Mouse (Mus musculus) ES-Bruce4 (cell line): ENCODE measurements at regions not wholly inside any gene's neighbourhood (a gene's known extent, or its start where the extent isn't known, plus 50 kb on each side); places are given as distances from the start of the nearest gene placed in this dataset.

ENCODE experiments used
- H3K27ac ChIP-seq: 2 replicates; pipeline ENCODE4 v1.5.1; 2012; ENCODE audit warnings: low read length, inconsistent platforms; ENCODE audit not compliant: insufficient read depth
- H3K27me3 ChIP-seq: 2 replicates; pipeline ENCODE4 v1.6.1; 2012; ENCODE audit warnings: mild to moderate bottlenecking, low read length, inconsistent platforms; ENCODE audit not compliant: control insufficient read depth, poor library complexity, insufficient read depth, severe bottlenecking
- H3K36me3 ChIP-seq: 2 replicates; pipeline ENCODE4 v1.6.1; 2012; ENCODE audit warnings: inconsistent platforms, mild to moderate bottlenecking, low read length, moderate library complexity; ENCODE audit not compliant: control insufficient read depth, poor library complexity, insufficient read depth, severe bottlenecking
- H3K4me1 ChIP-seq: one replicate; pipeline ENCODE4 v1.8.1; 2011; ENCODE audit warnings: low read length; ENCODE audit not compliant: control insufficient read depth, insufficient read depth
- H3K4me3 ChIP-seq: 2 replicates; pipeline ENCODE4 v1.5.1; 2011; ENCODE audit warnings: low read depth, mild to moderate bottlenecking, low read length
- H3K9ac ChIP-seq: 2 replicates; pipeline ENCODE4 v1.6.1; 2012; ENCODE audit warnings: low read depth, mild to moderate bottlenecking, inconsistent platforms; ENCODE audit not compliant: poor library complexity, severe bottlenecking
- H3K9me3 ChIP-seq: replicated peaks from 2 replicates; pipeline ENCODE4 v1.6.1; 2012; ENCODE audit warnings: mild to moderate bottlenecking, low read length, inconsistent platforms; ENCODE audit not compliant: control insufficient read depth, poor library complexity, insufficient read depth, severe bottlenecking
- CTCF ChIP-seq: IDR thresholded peaks from one replicate; pipeline ENCODE4 v1.8.1; 2011; ENCODE audit warnings: low read depth, low read length
- EP300 ChIP-seq: IDR thresholded peaks from 2 replicates; pipeline ENCODE4 v1.6.1; 2011; ENCODE audit warnings: low read depth, low read length; ENCODE audit not compliant: insufficient read depth
- POLR2A ChIP-seq: IDR thresholded peaks from one replicate; pipeline ENCODE4 v1.8.1; 2011; ENCODE audit warnings: low read length; ENCODE audit not compliant: insufficient read depth

DNA sequence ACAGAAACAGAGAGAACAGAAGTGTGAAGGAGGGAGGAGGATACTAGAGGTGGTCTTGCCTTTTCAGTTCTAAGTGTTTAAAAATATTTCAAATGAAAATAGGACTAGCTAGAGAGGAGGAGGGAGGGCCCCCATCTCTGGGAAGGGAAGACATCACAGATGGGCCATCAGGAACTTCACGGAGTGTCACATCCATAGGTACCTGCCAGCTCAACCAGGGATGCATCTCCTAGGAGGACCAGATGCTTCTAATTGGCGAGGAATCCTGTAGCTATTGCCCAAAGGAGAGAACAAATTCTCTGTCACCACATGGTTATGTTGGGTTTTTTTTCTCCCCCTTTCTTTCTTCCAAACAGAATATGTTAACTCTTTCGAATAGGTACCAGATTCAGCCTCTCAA lies 158.7 kb upstream of the Castor2 start:
- no peak overlapping the region for H3K4me3 ChIP-seq
- TF ChIP-seq EP300 = no peak
- TF ChIP-seq CTCF = no peak
- no peak for TF ChIP-seq POLR2A

DNA sequence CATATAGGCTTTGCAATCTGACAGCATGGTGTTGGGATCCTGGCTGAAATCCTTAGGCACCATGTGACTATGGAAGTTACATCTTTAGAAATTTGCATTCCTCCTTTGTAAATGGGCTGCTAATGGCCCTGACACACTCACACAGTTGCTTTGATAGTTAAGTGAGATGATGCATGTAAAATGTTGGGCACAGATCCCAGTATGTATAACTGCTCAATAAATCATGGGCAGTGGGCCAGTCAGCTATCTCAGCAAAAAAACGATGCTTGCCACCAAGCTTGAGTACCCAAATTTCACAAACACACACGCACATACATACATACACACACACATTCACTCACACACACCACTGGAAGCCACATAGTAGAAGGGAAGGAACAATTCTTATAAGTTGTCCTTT lies 159.5 kb upstream of the Castor2 start:
- Histone ChIP-seq H3K9me3 (no peaks in the 10 kb centered on the region), H3K36me3 (no peaks in the 10 kb centered on the region), H3K27me3 (no peaks in the 10 kb centered on the region), H3K4me1 (no peaks in the 10 kb centered on the region), H3K4me3 (no peak overlapping the region), H3K9ac (no peak overlapping the region), H3K27ac (no peak overlapping the region)
- no peak for TF ChIP-seq CTCF
- no peak for TF ChIP-seq POLR2A
- TF ChIP-seq EP300 = no peak

More for the DNA sequence above, 158.7 kb upstream of the Castor2 start:
- Histone ChIP-seq H3K9ac (no peak overlapping the region), H3K9me3 (no peaks in the 10 kb centered on the region), H3K27ac (no peak overlapping the region), H3K36me3 (no peaks in the 10 kb centered on the region), H3K4me1 (no peaks in the 10 kb centered on the region), H3K27me3 (no peaks in the 10 kb centered on the region)

DNA sequence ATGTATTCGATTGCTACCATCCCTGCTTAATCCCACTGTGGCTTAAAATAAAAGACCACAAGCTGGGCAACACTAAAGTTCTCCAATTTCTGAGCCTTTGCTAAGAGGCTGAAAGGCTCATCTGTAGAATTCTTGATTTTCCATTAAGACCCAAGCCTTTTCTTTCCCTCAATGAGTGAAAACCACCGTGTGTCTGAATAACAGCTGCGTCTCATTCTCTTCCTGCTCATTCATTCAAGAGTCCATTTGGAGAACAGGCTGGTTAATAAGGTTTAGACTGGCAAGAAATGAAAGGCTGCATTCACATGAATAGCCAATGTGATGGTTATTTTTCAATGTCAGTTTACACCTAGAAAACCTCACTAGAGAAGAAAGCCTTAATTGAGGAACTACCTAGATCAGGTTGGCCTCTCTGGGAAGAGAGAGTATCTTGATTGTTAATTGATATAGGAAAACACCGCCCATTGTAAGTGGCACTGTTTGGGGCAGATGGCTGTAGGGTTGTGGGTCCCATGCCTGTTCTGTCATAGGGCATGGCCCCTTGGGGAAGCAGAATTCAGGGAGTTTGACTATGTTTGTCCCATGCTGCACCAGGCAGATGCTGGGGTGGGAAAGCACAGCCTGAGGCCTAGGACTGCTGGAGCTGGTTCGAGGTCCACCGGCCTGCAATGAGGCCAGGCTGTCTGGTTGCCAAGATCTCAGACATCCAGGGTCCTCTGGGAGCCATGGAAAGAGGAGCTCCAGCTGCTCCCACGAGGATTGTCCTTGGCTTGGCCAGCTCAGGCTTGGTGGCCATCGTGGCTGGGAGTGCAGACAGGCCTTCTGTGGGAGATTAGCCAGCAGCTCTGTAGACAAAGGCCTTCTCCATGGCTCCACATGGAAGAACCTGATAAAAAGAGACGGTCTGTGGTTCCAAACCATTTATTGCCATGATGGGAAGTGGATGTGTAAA lies 161.3 kb upstream of the Castor2 start:
- H3K36me3 ChIP-seq = no peaks in the 10 kb centered on the region
- no peaks in the 10 kb centered on the region for H3K27me3 ChIP-seq
- no peaks in the 10 kb centered on the region for H3K9me3 ChIP-seq
- no peak overlapping the region for H3K9ac ChIP-seq
- H3K4me1 ChIP-seq = no peaks in the 10 kb centered on the region
- H3K27ac ChIP-seq = no peak overlapping the region
- no peak for TF ChIP-seq POLR2A
- H3K4me3 ChIP-seq = no peak overlapping the region

DNA sequence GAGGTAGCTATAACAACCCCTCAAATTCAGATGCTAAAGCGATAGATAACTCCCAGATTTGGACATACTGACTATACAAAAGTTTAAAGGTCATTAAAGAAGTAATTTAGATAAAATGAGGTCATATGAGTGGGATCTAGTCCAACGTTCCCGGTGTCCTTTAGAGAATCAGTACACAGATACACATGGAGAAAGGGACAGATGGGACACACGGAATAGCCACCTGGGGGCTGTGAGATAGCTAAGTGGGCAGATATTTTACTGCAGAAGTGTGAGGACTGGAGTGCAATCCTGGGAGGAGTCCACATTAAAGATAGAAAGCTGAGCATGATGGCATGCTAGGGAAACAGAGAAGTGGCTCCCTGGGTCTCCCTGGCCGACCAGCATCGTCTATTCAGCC lies 164.1 kb upstream of the Castor2 start:
- no peak overlapping the region for H3K9ac ChIP-seq
- no peaks in the 10 kb centered on the region for H3K36me3 ChIP-seq
- H3K27ac ChIP-seq = no peak overlapping the region
- no peak overlapping the region for H3K4me3 ChIP-seq
- H3K27me3 ChIP-seq = no peaks in the 10 kb centered on the region
- H3K4me1 ChIP-seq = no peaks in the 10 kb centered on the region
- TF ChIP-seq POLR2A (no peak), CTCF (no peak), EP300 (no peak)
- H3K9me3 ChIP-seq = no peaks in the 10 kb centered on the region

DNA sequence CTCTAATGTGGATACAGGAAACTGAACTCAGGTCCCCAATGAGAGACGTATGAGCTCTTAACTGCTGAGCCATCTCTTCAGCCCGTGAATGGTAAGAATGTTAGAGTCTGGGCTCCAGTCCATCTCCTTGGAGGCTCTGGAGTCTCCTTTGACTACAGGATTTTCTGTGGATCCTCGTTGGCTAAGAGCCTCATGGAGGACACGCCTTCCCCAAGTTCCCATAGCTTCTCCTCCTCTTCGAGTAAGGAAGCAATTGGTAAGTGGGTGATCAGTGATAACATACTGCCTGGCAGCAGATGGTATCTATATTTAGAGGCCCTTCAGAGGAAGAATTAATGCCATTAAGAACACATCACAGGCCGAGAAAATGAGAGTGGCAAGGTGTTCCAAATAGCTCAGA lies 164.5 kb upstream of the Castor2 start:
- Histone ChIP-seq H3K9me3 (no peaks in the 10 kb centered on the region), H3K9ac (no peak overlapping the region), H3K4me1 (no peaks in the 10 kb centered on the region), H3K36me3 (no peaks in the 10 kb centered on the region), H3K27ac (no peak overlapping the region), H3K4me3 (no peak overlapping the region), H3K27me3 (no peaks in the 10 kb centered on the region)
- no peak for TF ChIP-seq CTCF
- TF ChIP-seq EP300 = no peak
- no peak for TF ChIP-seq POLR2A

DNA sequence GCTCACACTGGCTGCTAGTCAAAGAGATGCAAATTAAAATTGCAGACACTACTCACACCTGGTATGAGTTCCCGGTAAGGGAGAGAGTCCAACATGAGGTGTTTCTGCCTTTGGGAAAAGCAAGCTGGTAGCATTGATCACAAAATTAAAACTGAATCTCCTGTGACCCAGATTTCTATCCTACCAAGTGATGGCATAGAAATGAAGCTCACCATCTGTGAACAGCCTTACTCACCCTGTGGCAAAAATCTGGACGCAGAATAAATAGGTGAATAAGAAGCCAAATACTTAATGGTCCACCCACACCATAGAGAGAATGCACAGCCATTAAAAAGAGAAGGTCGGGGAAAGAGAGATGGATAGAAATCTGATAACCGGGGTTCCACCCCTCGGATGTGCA lies 169.4 kb upstream of the Castor2 start:
- Histone ChIP-seq H3K9ac (no peak overlapping the region), H3K4me3 (no peak overlapping the region), H3K27me3 (no peaks in the 10 kb centered on the region), H3K4me1 (no peaks in the 10 kb centered on the region), H3K27ac (no peak overlapping the region), H3K36me3 (no peaks in the 10 kb centered on the region), H3K9me3 (no peaks in the 10 kb centered on the region)
- TF ChIP-seq EP300 = no peak
- TF ChIP-seq CTCF = no peak
- no peak for TF ChIP-seq POLR2A
